Mouse (Mus musculus): Measurements from ENCODE around the gene Grhl1. TPM values are rescaled to one million over a fixed set of nuclear protein-coding genes. Genes with fewer than 3 reads are reported as not detected.

Grhl1 gene
- polyA plus RNA-seq, 1 experiment = not detected

- 57% methylated on average over 5 of the region's 5 CpGs for WGBS
- Histone ChIP-seq H3K4me3 (replicated peaks; ENCODE audit: control insufficient read depth, low read depth, low read length) (no peak overlapping the region), H3K27ac (ENCODE audit: control insufficient read depth, insufficient read depth, low read depth, low read length, poor library complexity) (no peak overlapping the region), H3K4me1 (ENCODE audit: control insufficient read depth, insufficient read depth, low read length) (peaks cover 2% of the 10 kb centered on the region; the same call in 1 of the 2 replicates)
- TF ChIP-seq CTCF (IDR thresholded peaks at IDR 0.05; ENCODE audit: control insufficient read depth, insufficient read depth, low read length) (no peak), POLR2A (IDR thresholded peaks at IDR 0.05; ENCODE audit: borderline replicate concordance, control insufficient read depth, low read depth, low read length) (no peak)
Observed at GRCm38 (mm10) chr12:24662131-24662530, 90.0 kb downstream of the Grhl1 start.

Other genes starting within 250 kb of the Grhl1 start
- gene Taf1b, start 73.9 kb upstream of the Grhl1 start, polyA plus RNA-seq (2011; ENCODE audit: insufficient read depth, insufficient read length, low replicate concordance, missing spikeins) = 4.8 and 8.4 TPM in 2 replicates
- gene Klf11, start 79.0 kb downstream of the Grhl1 start, polyA plus RNA-seq (2011; ENCODE audit: insufficient read depth, insufficient read length, low replicate concordance, missing spikeins) = 10.4 and 11.8 TPM in 2 replicates
- 0.56 and 3.0 TPM in 2 replicates for gene Cys1, start 109.5 kb downstream of the Grhl1 start, polyA plus RNA-seq (2011; ENCODE audit: insufficient read depth, insufficient read length, low replicate concordance, missing spikeins)
- gene Rrm2, start 136.0 kb downstream of the Grhl1 start, polyA plus RNA-seq (2011; ENCODE audit: insufficient read depth, insufficient read length, low replicate concordance, missing spikeins) = 203 and 291 TPM in 2 replicates